Mouse (Mus musculus) bone marrow, adult 2 months (tissue): ENCODE data around the gene Alox12b. TPM values are rescaled to one million over a fixed set of nuclear protein-coding genes. Genes with fewer than 3 reads are reported as not detected.

Source experiments
- H3K27ac ChIP-seq: fragments of 200-500 bp; 2 replicates; pipeline ENCODE4 v1.5.1; 2012; ENCODE audit warnings: low read depth, mild to moderate bottlenecking, control low read depth, inconsistent platforms, low read length; ENCODE audit not compliant: control insufficient read depth, poor library complexity, insufficient read depth
- H3K4me1 ChIP-seq: fragments of 200-500 bp; 2 replicates; pipeline ENCODE4 v1.6.1; 2011; ENCODE audit warnings: low read length; ENCODE audit not compliant: control insufficient read depth, insufficient read depth
- H3K4me3 ChIP-seq: fragments of 200-500 bp; replicated peaks from 2 replicates; pipeline ENCODE3; 2011; ENCODE audit warnings: mild to moderate bottlenecking, low read depth, low read length, control low read depth; ENCODE audit not compliant: control insufficient read depth
- CTCF ChIP-seq: fragments of 200-500 bp; IDR thresholded peaks from 2 replicates; pipeline ENCODE4 v1.5.1; 2011; ENCODE audit warnings: low read length, control low read depth; ENCODE audit not compliant: control insufficient read depth, insufficient read depth
- POLR2A ChIP-seq: fragments of 200-500 bp; IDR thresholded peaks from 2 replicates; pipeline ENCODE4 v1.6.1; 2011; ENCODE audit warnings: low read depth, mild to moderate bottlenecking, control low read depth, low read length, borderline replicate concordance; ENCODE audit not compliant: control insufficient read depth
- WGBS: fragments of 180-500 bp; shearing (Covaris S2); methylation state at CpG from one replicate; pipeline ENCODE4 v1.1.7; 2018; 5-methylcytosine and 5-hydroxymethylcytosine counted together
- polyA plus RNA-seq: library from polyadenylated mRNA; stranded (reverse); fragments of >200 nt; gene quantifications from 2 replicates; pipeline ENCODE4 v1.2.4, GENCODE M21; 2011; ENCODE audit warnings: low replicate concordance; ENCODE audit not compliant: missing spikeins, insufficient read depth, insufficient read length

Gene Alox12b
- polyA plus RNA-seq: not detected in 2 replicates

DNA sequence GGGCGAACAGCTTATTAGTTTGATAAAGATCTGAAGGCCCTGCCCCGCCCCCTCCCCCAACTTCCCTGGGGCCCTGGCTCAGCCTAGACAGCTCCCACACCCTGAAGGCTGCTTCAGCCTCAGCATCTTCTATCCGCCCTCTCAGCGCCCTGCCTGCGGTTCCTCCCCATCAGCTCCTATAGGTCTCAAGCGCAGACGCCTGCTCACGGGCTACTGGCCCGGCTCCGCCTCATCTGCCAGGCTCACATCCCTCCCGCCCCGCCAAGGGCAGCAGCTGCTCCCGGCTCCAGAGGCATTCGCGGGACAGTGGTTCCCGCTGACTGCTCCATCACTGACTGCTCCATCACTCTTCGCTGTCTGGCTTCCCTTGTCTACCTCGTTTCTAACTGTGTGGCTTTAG, at the start of gene Alox12b:
Alox12b (plus strand) TSS at position 190 of the 400 bp plus-strand sequence.
- TF ChIP-seq CTCF (no peak), POLR2A (no peak)
- Histone ChIP-seq H3K4me3 (no peak within 1 kb of the TSS), H3K4me1 (no peaks in the 10 kb centered on the region), H3K27ac (no peak within 1 kb of the TSS)
- 9% methylated on average over 18 of the region's 18 CpGs for WGBS

GRCm38 (mm10) chr11:69107676-69108075, 49.1 kb upstream of the Alox12b start:
- WGBS: 86% methylated on average over 11 of the region's 11 CpGs
- Histone ChIP-seq H3K27ac (no peak overlapping the region), H3K4me3 (no peak overlapping the region), H3K4me1 (no peaks in the 10 kb centered on the region)
- TF ChIP-seq CTCF (no peak), POLR2A (no peak)

- TF ChIP-seq POLR2A: no peak
- TF ChIP-seq CTCF: no peak
- WGBS: 89% methylated on average over 9 of the region's 9 CpGs
- Histone ChIP-seq H3K4me3 (no peak overlapping the region), H3K4me1 (no peaks in the 10 kb centered on the region), H3K27ac (no peak overlapping the region)
Measured at GRCm38 (mm10) chr11:69108223-69108622, 48.6 kb upstream of the Alox12b start.

DNA sequence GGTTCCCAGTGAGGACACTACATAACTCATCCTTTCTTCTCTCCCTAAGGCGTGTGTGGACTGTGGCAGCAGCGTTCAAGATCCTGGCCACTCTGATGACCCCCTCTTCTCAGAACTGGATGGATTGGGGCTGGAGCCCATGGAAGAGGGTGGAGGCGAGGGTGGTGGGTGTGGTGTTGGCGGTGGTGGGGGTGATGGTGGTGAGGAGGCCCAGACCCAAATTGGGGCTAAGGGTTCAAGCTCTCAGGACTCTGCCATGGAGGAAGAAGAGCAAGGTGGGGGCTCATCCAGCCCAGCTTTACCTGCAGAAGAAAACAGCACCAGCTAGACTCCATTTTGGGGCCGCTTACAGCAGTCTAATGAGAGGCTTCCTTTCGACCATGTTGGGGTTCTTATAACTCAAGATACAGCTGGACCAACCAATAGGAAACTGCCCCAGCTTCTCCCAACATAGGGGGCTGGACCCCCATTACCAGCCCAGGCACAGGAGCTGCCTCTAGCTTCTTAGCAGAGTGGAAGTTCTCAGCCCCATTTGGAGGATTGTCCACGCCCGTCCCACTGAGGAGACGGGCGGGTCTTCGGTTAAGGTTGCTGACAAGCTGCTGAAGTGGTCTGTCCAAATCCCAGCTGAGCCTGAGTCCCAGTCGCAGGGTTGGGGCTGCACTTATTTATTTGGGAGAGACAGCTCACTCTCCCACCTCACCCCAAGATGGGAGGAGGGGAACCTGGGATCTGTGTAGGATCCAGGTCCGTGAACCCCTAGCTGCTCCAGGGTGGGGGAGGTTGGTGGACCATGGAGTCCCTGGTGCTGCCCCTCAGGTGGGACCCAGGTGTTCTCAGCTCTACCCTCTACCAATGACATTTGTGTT, 47.5 kb upstream of the Alox12b start:
- TF ChIP-seq CTCF (no peak), POLR2A (no peak)
- Histone ChIP-seq H3K4me3 (no peak overlapping the region), H3K27ac (no peak overlapping the region), H3K4me1 (no peaks in the 10 kb centered on the region)
- 90% methylated on average over 13 of the region's 13 CpGs for WGBS

GRCm38 (mm10) chr11:69110319-69111046, 46.3 kb upstream of the Alox12b start:
- TF ChIP-seq CTCF: no peak
- TF ChIP-seq POLR2A: 0 out of 2 replicates have a peak, but pooled peaks have one; percentile 31
- Histone ChIP-seq H3K27ac (no peak overlapping the region), H3K4me3 (peak overlapping the region; percentile 2), H3K4me1 (no peaks in the 10 kb centered on the region)
- WGBS: 2% methylated on average over 30 of the region's 30 CpGs

DNA sequence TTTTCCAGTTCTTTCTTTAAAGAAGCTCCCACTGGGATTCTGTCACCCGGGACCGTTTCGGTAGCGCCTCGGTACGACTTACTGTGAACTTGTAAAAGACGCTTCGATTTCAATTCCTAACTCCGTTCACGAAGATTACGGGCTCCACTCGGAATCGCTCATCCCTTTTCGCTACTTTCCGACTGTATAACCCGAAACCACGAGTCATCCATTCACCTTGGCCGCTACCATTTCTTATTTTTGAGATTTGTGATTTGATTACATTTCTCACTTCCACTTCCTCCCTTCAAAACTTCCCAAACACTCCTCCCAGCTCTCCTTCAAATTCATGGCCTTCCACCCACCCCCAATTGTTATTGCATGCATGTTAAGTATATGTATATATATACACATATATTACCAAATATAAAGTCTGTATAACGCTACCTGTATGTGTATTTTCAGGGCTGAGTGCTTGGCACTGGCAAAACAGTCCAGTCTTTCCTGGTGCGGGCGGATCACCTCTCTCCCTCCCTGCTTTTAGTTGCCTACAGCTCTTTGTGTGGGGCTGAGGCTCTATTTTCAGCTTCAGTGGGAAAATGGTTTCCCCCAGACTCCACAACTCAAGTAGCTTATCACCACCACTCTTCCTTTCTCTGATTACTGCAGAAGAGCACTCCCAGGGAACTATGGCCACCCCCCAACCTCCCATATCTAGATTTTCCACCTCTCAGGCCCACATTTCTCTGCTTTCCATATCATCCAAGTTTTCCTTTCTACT, 45.6 kb upstream of the Alox12b start:
- H3K4me1 ChIP-seq: no peaks in the 10 kb centered on the region
- 14% methylated on average over 21 of the region's 21 CpGs for WGBS
- H3K27ac ChIP-seq: no peak overlapping the region
- peak overlapping the region; percentile 18 for H3K4me3 ChIP-seq
- TF ChIP-seq POLR2A (no peak), CTCF (no peak)

- H3K4me3 ChIP-seq: no peak overlapping the region
- no peak for TF ChIP-seq POLR2A
- TF ChIP-seq CTCF: no peak
- WGBS: 72% methylated on average over 4 of the region's 4 CpGs
- no peaks in the 10 kb centered on the region for H3K4me1 ChIP-seq
- H3K27ac ChIP-seq: no peak overlapping the region
Measured at GRCm38 (mm10) chr11:69111865-69112264, 44.9 kb upstream of the Alox12b start.
